Mouse (Mus musculus) hindlimb bud, embryonic 11.5 days (tissue): Measurements from ENCODE around the gene Piezo1.

Experiments
- DNase-seq: peaks from one replicate; pipeline ENCODE4 v3.0.0-alpha.2; 2012; ENCODE audit warnings: low read depth, low spot score; ENCODE audit errors: extremely low spot score

The Piezo1 gene

GRCm38 (mm10) chr8:122546811-122547453 lies 4.2 kb downstream of the Piezo1 start:
- DNase-seq, result no peak

GRCm38 (mm10) chr8:122546066-122546755 lies 4.9 kb downstream of the Piezo1 start:
- no peak for DNase-seq

- no peak for DNase-seq
Measured at GRCm38 (mm10) chr8:122544138-122544537, 7.0 kb downstream of the Piezo1 start.

GRCm38 (mm10) chr8:122538310-122539076 lies 12.6 kb downstream of the Piezo1 start:
- no peak for DNase-seq

GRCm38 (mm10) chr8:122537812-122538211 lies 13.3 kb downstream of the Piezo1 start:
- DNase-seq, result no peak

- DNase-seq, result no peak
Measured at GRCm38 (mm10) chr8:122537033-122537432, 14.1 kb downstream of the Piezo1 start.

- no peak for DNase-seq
Measured at GRCm38 (mm10) chr8:122531312-122531711, 19.8 kb downstream of the Piezo1 start.

- no peak for DNase-seq
Measured at GRCm38 (mm10) chr8:122529159-122529558, 22.0 kb downstream of the Piezo1 start.

- DNase-seq, result no peak
Measured at GRCm38 (mm10) chr8:122527937-122528336, 23.2 kb downstream of the Piezo1 start.

GRCm38 (mm10) chr8:122526526-122527170 lies 24.5 kb downstream of the Piezo1 start:
- no peak for DNase-seq

- no peak for DNase-seq
Measured at GRCm38 (mm10) chr8:122526084-122526483, 25.0 kb downstream of the Piezo1 start.

- no peak for DNase-seq
Measured at GRCm38 (mm10) chr8:122525004-122525403, 26.1 kb downstream of the Piezo1 start.

GRCm38 (mm10) chr8:122524506-122524905 lies 26.6 kb downstream of the Piezo1 start:
- DNase-seq, result no peak

- DNase-seq, result no peak
Measured at GRCm38 (mm10) chr8:122523652-122524360, 27.3 kb downstream of the Piezo1 start.

GRCm38 (mm10) chr8:122522796-122523651 lies 28.1 kb downstream of the Piezo1 start:
- DNase-seq, result no peak

GRCm38 (mm10) chr8:122520611-122521010 lies 30.5 kb downstream of the Piezo1 start:
- DNase-seq, result no peak

GRCm38 (mm10) chr8:122517541-122518190 lies 33.5 kb downstream of the Piezo1 start:
- no peak for DNase-seq

GRCm38 (mm10) chr8:122515699-122516098 lies 35.4 kb downstream of the Piezo1 start:
- DNase-seq, result no peak

- no peak for DNase-seq
Measured at GRCm38 (mm10) chr8:122512392-122512791, 38.7 kb downstream of the Piezo1 start.
